Mouse (Mus musculus) neural tube, embryonic 13.5 days (tissue): ENCODE results near the gene Uso1. TPM values are rescaled to one million over a fixed set of nuclear protein-coding genes. Genes with fewer than 3 reads are reported as not detected.

Source experiments
- ATAC-seq: fragments of 200-750 bp; cut with Nextera tagmentation; 2 replicates; pipeline ENCODE4 v1.8.0; 2017; ENCODE audit warnings: low read depth, mild to moderate bottlenecking, moderate TSS enrichment, moderate library complexity
- H3K27ac ChIP-seq: fragments of 300-500 bp; sonication (generic); replicated peaks from 2 replicates; pipeline ENCODE4 v1.5.1; 2015; ENCODE audit warnings: moderate library complexity, mild to moderate bottlenecking, inconsistent platforms
- H3K27me3 ChIP-seq: fragments of 300-500 bp; sonication (generic); 2 replicates; pipeline ENCODE4 v1.6.1; 2015; ENCODE audit warnings: mild to moderate bottlenecking, inconsistent platforms
- H3K36me3 ChIP-seq: fragments of 300-500 bp; sonication (generic); 2 replicates; pipeline ENCODE4 v1.6.1; 2015; ENCODE audit warnings: mild to moderate bottlenecking, inconsistent platforms
- H3K4me1 ChIP-seq: fragments of 300-500 bp; sonication (generic); replicated peaks from 2 replicates; pipeline ENCODE4 v1.6.1; 2015; ENCODE audit warnings: inconsistent platforms
- H3K4me2 ChIP-seq: fragments of 300-500 bp; sonication (generic); 2 replicates; pipeline ENCODE4 v1.6.1; 2015; ENCODE audit warnings: inconsistent platforms, mild to moderate bottlenecking, moderate library complexity
- H3K4me3 ChIP-seq: fragments of 300-500 bp; sonication (generic); 2 replicates; pipeline ENCODE4 v1.5.1; 2015; ENCODE audit warnings: mild to moderate bottlenecking, inconsistent platforms
- H3K9ac ChIP-seq: fragments of 300-500 bp; sonication (generic); 2 replicates; pipeline ENCODE4 v1.6.1; 2015; ENCODE audit warnings: moderate library complexity, mild to moderate bottlenecking, inconsistent platforms
- H3K9me3 ChIP-seq: fragments of 300-500 bp; sonication (generic); 2 replicates; pipeline ENCODE4 v1.6.1; 2016; ENCODE audit warnings: inconsistent platforms
- WGBS: fragments of 180-500 bp; shearing (Covaris S2); methylation state at CpG from one replicate; pipeline ENCODE4 v1.1.7; 2015; 5-methylcytosine and 5-hydroxymethylcytosine counted together
- polyA plus RNA-seq: library from polyadenylated mRNA; unstranded; fragments of >200 nt; fragmentation: Nextera tagmentation; extraction: Ambion mirVana; gene quantifications from 2 replicates; pipeline ENCODE4 v1.2.1, GENCODE M21; 2015

Gene Uso1
- polyA plus RNA-seq, 1 experiment from 2014 or later: 45.7 TPM

DNA sequence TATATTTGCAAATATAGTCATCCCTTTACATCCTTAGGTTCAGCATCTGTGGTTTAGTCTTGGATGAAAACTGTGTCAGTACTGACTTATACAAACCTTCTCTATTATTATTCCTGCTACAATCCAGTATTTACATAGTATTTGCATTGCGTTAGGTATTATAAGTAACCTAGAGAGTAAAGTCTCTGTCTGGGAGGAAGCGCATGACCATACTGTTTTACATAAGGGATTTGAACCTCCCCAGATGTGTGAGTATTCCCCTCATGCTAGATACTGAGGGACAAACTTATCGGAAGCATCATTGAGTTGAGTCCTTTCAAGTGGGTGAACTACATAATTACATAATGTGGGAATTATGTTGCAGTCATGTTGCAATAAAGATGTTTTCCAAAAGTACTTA is 91.8 kb downstream of the Uso1 start:
- H3K27me3 ChIP-seq: no peaks in the 10 kb centered on the region
- H3K4me1 ChIP-seq: no peaks in the 10 kb centered on the region
- no peak for ATAC-seq
- no peaks in the 10 kb centered on the region for H3K36me3 ChIP-seq
- WGBS: 96% methylated on average over 3 of the region's 3 CpGs
- no peak overlapping the region for H3K4me2 ChIP-seq
- H3K9me3 ChIP-seq: no peaks in the 10 kb centered on the region
- H3K27ac ChIP-seq: no peak overlapping the region
- no peak overlapping the region for H3K9ac ChIP-seq
- no peak overlapping the region for H3K4me3 ChIP-seq

GRCm38 (mm10) chr5:92230306-92230705 is 92.6 kb downstream of the Uso1 start:
- no peaks in the 10 kb centered on the region for H3K4me1 ChIP-seq

GRCm38 (mm10) chr5:92231836-92232235 is 94.1 kb downstream of the Uso1 start:
- Histone ChIP-seq H3K27me3 (no peaks in the 10 kb centered on the region), H3K36me3 (no peaks in the 10 kb centered on the region), H3K4me1 (no peaks in the 10 kb centered on the region), H3K4me3 (no peak overlapping the region), H3K9ac (no peak overlapping the region), H3K4me2 (no peak overlapping the region), H3K9me3 (no peaks in the 10 kb centered on the region), H3K27ac (no peak overlapping the region)
- no peak for ATAC-seq
- 87% methylated on average over 10 of the region's 10 CpGs for WGBS

More at GRCm38 (mm10) chr5:92230306-92230705, 92.6 kb downstream of the Uso1 start:
- no peak overlapping the region for H3K4me2 ChIP-seq
- WGBS: 88% methylated on average over 11 of the region's 11 CpGs
- H3K9me3 ChIP-seq: no peaks in the 10 kb centered on the region
- H3K27ac ChIP-seq: no peak overlapping the region
- H3K27me3 ChIP-seq: no peaks in the 10 kb centered on the region
- H3K36me3 ChIP-seq: no peaks in the 10 kb centered on the region
- no peak overlapping the region for H3K4me3 ChIP-seq
- no peak overlapping the region for H3K9ac ChIP-seq
- no peak for ATAC-seq

GRCm38 (mm10) chr5:92233366-92233765 is 95.6 kb downstream of the Uso1 start:
- H3K27me3 ChIP-seq: no peaks in the 10 kb centered on the region
- H3K27ac ChIP-seq: no peak overlapping the region
- 80% methylated on average over 4 of the region's 4 CpGs for WGBS
- H3K4me3 ChIP-seq: no peak overlapping the region
- H3K4me2 ChIP-seq: no peak overlapping the region
- no peaks in the 10 kb centered on the region for H3K9me3 ChIP-seq
- no peak for ATAC-seq
- H3K4me1 ChIP-seq: no peaks in the 10 kb centered on the region
- no peaks in the 10 kb centered on the region for H3K36me3 ChIP-seq
- no peak overlapping the region for H3K9ac ChIP-seq

- ATAC-seq: no peak
- WGBS: 76% methylated on average over 5 of the region's 5 CpGs
These were observed 97.3 kb downstream of the Uso1 start for GRCm38 (mm10) chr5:92234939-92235557.

GRCm38 (mm10) chr5:92239333-92240232 is 101.8 kb downstream of the Uso1 start:
- no peaks in the 10 kb centered on the region for H3K9me3 ChIP-seq
- no peaks in the 10 kb centered on the region for H3K4me1 ChIP-seq
- H3K4me3 ChIP-seq: no peak overlapping the region
- H3K4me2 ChIP-seq: peak overlapping the region; percentile 24
- H3K27me3 ChIP-seq: no peaks in the 10 kb centered on the region
- no peak overlapping the region for H3K27ac ChIP-seq
- 51% methylated on average over 29 of the region's 29 CpGs for WGBS
- no peaks in the 10 kb centered on the region for H3K36me3 ChIP-seq
- ATAC-seq: peak; percentile 77
- no peak overlapping the region for H3K9ac ChIP-seq

More at GRCm38 (mm10) chr5:92234939-92235557, 97.3 kb downstream of the Uso1 start:
- Histone ChIP-seq H3K27me3 (no peaks in the 10 kb centered on the region), H3K36me3 (no peaks in the 10 kb centered on the region), H3K9me3 (no peaks in the 10 kb centered on the region), H3K4me1 (no peaks in the 10 kb centered on the region), H3K27ac (no peak overlapping the region), H3K4me2 (no peak overlapping the region), H3K9ac (no peak overlapping the region), H3K4me3 (no peak overlapping the region)

- Histone ChIP-seq H3K4me1 (no peaks in the 10 kb centered on the region), H3K4me3 (no peak overlapping the region), H3K4me2 (no peak overlapping the region), H3K27me3 (no peaks in the 10 kb centered on the region), H3K27ac (no peak overlapping the region), H3K36me3 (no peaks in the 10 kb centered on the region), H3K9ac (no peak overlapping the region), H3K9me3 (no peaks in the 10 kb centered on the region)
- WGBS: 89% methylated on average over 12 of the region's 12 CpGs
- no peak for ATAC-seq
These were observed 103.0 kb downstream of the Uso1 start for GRCm38 (mm10) chr5:92240769-92241168.

- no peak for ATAC-seq
- Histone ChIP-seq H3K9me3 (no peaks in the 10 kb centered on the region), H3K27ac (no peak overlapping the region), H3K4me3 (no peak overlapping the region), H3K36me3 (no peaks in the 10 kb centered on the region), H3K4me1 (no peaks in the 10 kb centered on the region), H3K27me3 (no peaks in the 10 kb centered on the region), H3K9ac (no peak overlapping the region), H3K4me2 (no peak overlapping the region)
- 99% methylated on average over 2 of the region's 2 CpGs for WGBS
These were observed 107.2 kb downstream of the Uso1 start for GRCm38 (mm10) chr5:92244900-92245299.

- Histone ChIP-seq H3K27me3 (no peaks in the 10 kb centered on the region), H3K4me3 (no peak overlapping the region), H3K36me3 (no peaks in the 10 kb centered on the region), H3K9ac (no peak overlapping the region), H3K4me1 (no peaks in the 10 kb centered on the region), H3K9me3 (no peaks in the 10 kb centered on the region), H3K4me2 (no peak overlapping the region), H3K27ac (no peak overlapping the region)
- WGBS: 93% methylated on average over 9 of the region's 9 CpGs
- ATAC-seq: no peak
These were observed 107.7 kb downstream of the Uso1 start for GRCm38 (mm10) chr5:92245483-92245882.

- Histone ChIP-seq H3K9me3 (no peaks in the 10 kb centered on the region), H3K4me1 (peaks cover 5% of the 10 kb centered on the region; the same call in 1 of the 2 replicates), H3K36me3 (no peaks in the 10 kb centered on the region), H3K4me3 (no peak overlapping the region), H3K27me3 (no peaks in the 10 kb centered on the region), H3K4me2 (no peak overlapping the region), H3K9ac (no peak overlapping the region), H3K27ac (no peak overlapping the region)
- ATAC-seq: no peak
- WGBS: 88% methylated on average over 11 of the region's 11 CpGs
These were observed 110.9 kb downstream of the Uso1 start for GRCm38 (mm10) chr5:92248614-92249013.

- no peak for ATAC-seq
- Histone ChIP-seq H3K4me3 (no peak overlapping the region), H3K27ac (no peak overlapping the region), H3K36me3 (no peaks in the 10 kb centered on the region), H3K4me2 (no peak overlapping the region), H3K27me3 (no peaks in the 10 kb centered on the region), H3K4me1 (peaks cover 5% of the 10 kb centered on the region; the same call in 1 of the 2 replicates), H3K9ac (no peak overlapping the region), H3K9me3 (no peaks in the 10 kb centered on the region)
- WGBS: 96% methylated on average over 6 of the region's 6 CpGs
These were observed 114.3 kb downstream of the Uso1 start for GRCm38 (mm10) chr5:92252031-92252430.
